9 mouse cellular contexts compared by ENCODE assay signal in genomic region chr14:79331936-79332335, GRCm38 (mm10). TPM values are rescaled to one million over a fixed set of nuclear protein-coding genes. Genes with fewer than 3 reads are reported as not detected.
A peak's percentile ranks its signal among the peaks of the same experiment; 100 is the strongest.
DNase-seq lines count a peak whose midpoint lies in the region; ATAC-seq lines count a peak whose summit lies in the region.
"Had no signal": no experiment of that assay in that cellular context is flagged by ENCODE, and none has a peak within 500 bp of the region (broad histone marks: within the 10 kb centered on the region; RNA-seq: fewer than 3 reads in every experiment).

No protein-coding gene starts in this region.

- H3K9ac ChIP-seq in heart, embryonic 13.5 days: 0 out of 2 replicates have a peak overlapping the region, but pooled peaks have one; percentile 19
- H3K9ac ChIP-seq: embryonic facial prominence, embryonic 12.5 days had no signal

- no peaks in the 10 kb centered on the region for H3K9me3 ChIP-seq in megakaryocyte, embryonic 14.5 days
- no peaks in the 10 kb centered on the region for H3K9me3 ChIP-seq in heart, embryonic 13.5 days
- H3K9me3 ChIP-seq: embryonic facial prominence, embryonic 12.5 days had no signal

- peak overlapping the region; percentile 89 for H3K4me3 ChIP-seq in megakaryocyte, embryonic 14.5 days (replicated peaks)
- H3K4me3 ChIP-seq in heart, embryonic 13.5 days: no peak overlapping the region

- H3K27me3 ChIP-seq in megakaryocyte, embryonic 14.5 days (replicated peaks): no peaks in the 10 kb centered on the region
- no peaks in the 10 kb centered on the region for H3K27me3 ChIP-seq in heart, embryonic 13.5 days (replicated peaks)
- H3K27me3 ChIP-seq: embryonic facial prominence, embryonic 12.5 days had no signal

- peaks cover 45% of the 10 kb centered on the region for H3K4me1 ChIP-seq in megakaryocyte, embryonic 14.5 days
- peaks cover 24% of the 10 kb centered on the region for H3K4me1 ChIP-seq in heart, embryonic 13.5 days

- no peak for ATAC-seq in megakaryocyte, adult 5-6 weeks (ENCODE audit: poor library complexity, severe bottlenecking)
- no peak for ATAC-seq in heart, embryonic 13.5 days (ENCODE audit: extremely low read depth, insufficient number of reproducible peaks, low FRiP score, low TSS enrichment)
- 0 out of 2 replicates have a peak, but pooled peaks have one; percentile 4 for ATAC-seq in megakaryocyte progenitor cell, adult 5-6 weeks (replicated peaks; ENCODE audit: poor library complexity)

- H3K36me3 ChIP-seq in megakaryocyte, embryonic 14.5 days (replicated peaks; ENCODE audit: low read length): peaks cover 45% of the 10 kb centered on the region
- peaks cover 34% of the 10 kb centered on the region for H3K36me3 ChIP-seq in heart, embryonic 13.5 days

- peak overlapping the region; percentile 59 for H3K27ac ChIP-seq in heart, embryonic 13.5 days (replicated peaks)
- H3K27ac ChIP-seq: embryonic facial prominence, embryonic 12.5 days had no signal

- H3K4me2 ChIP-seq in heart, embryonic 13.5 days: peak overlapping the region; percentile 61

- peak; percentile 6 for DNase-seq in adrenal gland, adult 2 months
- DNase-seq in adrenal gland, postnatal 4 days (ENCODE audit: low spot score in 2 of 2): no peak
- no peak for DNase-seq in cerebellum, postnatal 14 days
- DNase-seq in layer of hippocampus, postnatal 36 days: no peak

- WGBS in heart, embryonic 13.5 days: 44% methylated on average over 7 of the region's 7 CpGs

RNA-seq across cellular contexts. Expression of gene Rgcc, which starts 30.5 kb away (rescaled TPM):
- total RNA-seq in adrenal gland, adult 2 months (2021): 100 to 1,000 TPM; 131 to 254 TPM
- 1,050 and 1,217 TPM in 2 replicates for polyA plus RNA-seq in adrenal gland, adult 2 months (2012; rRNA removed)
- 10 to 100 TPM; 72.3 to 97.8 TPM for total RNA-seq in adrenal gland, postnatal 4 days (2021)
- 19.5 and 68.5 TPM in 2 replicates for polyA plus RNA-seq in megakaryocyte, embryonic 14.5 days (2012; ENCODE audit: insufficient read depth, low replicate concordance)
- 11.7 and 13.7 TPM in 2 replicates for total RNA-seq in megakaryocyte, adult 5-6 weeks (2015)
- total RNA-seq in megakaryocyte, adult 5-6 weeks (2017): 12.4 and 12.8 TPM in 2 replicates
- 12.6 and 22.5 TPM in 2 replicates for polyA plus RNA-seq in heart, embryonic 13.5 days (2015; fragmentation: Nextera tagmentation; extraction: Ambion mirVana)
- total RNA-seq in megakaryocyte progenitor cell, adult 5-6 weeks (2015): 183 and 199 TPM in 2 replicates
- total RNA-seq in megakaryocyte progenitor cell, adult 5-6 weeks (2017): 212 and 243 TPM in 2 replicates
- 10 to 100 TPM; 44.6 to 44.8 TPM for total RNA-seq in layer of hippocampus, postnatal 36 days (2021)

RNA-seq across cellular contexts. Expression of gene Naa16, which starts 58.6 kb away (rescaled TPM):
- total RNA-seq in adrenal gland, adult 2 months (2021): 10 to 100 TPM; 17.3 to 22.6 TPM
- 0.58 and 1.7 TPM in 2 replicates for polyA plus RNA-seq in adrenal gland, adult 2 months (2012; rRNA removed)
- total RNA-seq in adrenal gland, postnatal 4 days (2021): 10 to 100 TPM; 21.2 to 24.4 TPM
- 5.8 and 18.7 TPM in 2 replicates for polyA plus RNA-seq in megakaryocyte, embryonic 14.5 days (2012; ENCODE audit: insufficient read depth, low replicate concordance)
- 41.7 and 51.0 TPM in 2 replicates for total RNA-seq in megakaryocyte, adult 5-6 weeks (2015)
- total RNA-seq in megakaryocyte, adult 5-6 weeks (2017): 30.3 and 44.1 TPM in 2 replicates
- 18.9 and 19.7 TPM in 2 replicates for polyA plus RNA-seq in heart, embryonic 13.5 days (2015; fragmentation: Nextera tagmentation; extraction: Ambion mirVana)
- total RNA-seq in megakaryocyte progenitor cell, adult 5-6 weeks (2015): 65.7 and 71.2 TPM in 2 replicates
- 30.7 and 49.9 TPM in 2 replicates for total RNA-seq in megakaryocyte progenitor cell, adult 5-6 weeks (2017)
- total RNA-seq in layer of hippocampus, postnatal 36 days (2021): 10 to 100 TPM; 16.1 to 18.2 TPM
